Mouse (Mus musculus): Measurements from ENCODE around the gene Rnf43. TPM values are rescaled to one million over a fixed set of nuclear protein-coding genes. Genes with fewer than 3 reads are reported as not detected.

Gene Rnf43
- polyA plus RNA-seq, 1 experiment from 2014 or later, result 4.4 TPM

GRCm38 (mm10) chr11:87722168-87722567 lies 59.6 kb downstream of the Rnf43 start:
- Histone ChIP-seq H3K4me3 (no peak overlapping the region), H3K4me1 (peaks cover 18% of the 10 kb centered on the region), H3K27ac (no peak overlapping the region), H3K9ac (no peak overlapping the region), H3K4me2 (replicated peaks) (no peak overlapping the region), H3K36me3 (no peaks in the 10 kb centered on the region), H3K27me3 (no peaks in the 10 kb centered on the region), H3K9me3 (replicated peaks) (no peaks in the 10 kb centered on the region)
- 85% methylated on average over 3 of the region's 3 CpGs for WGBS
- ATAC-seq (ENCODE audit: low FRiP score), result no peak

GRCm38 (mm10) chr11:87722891-87723290 lies 60.4 kb downstream of the Rnf43 start:
- H3K4me2 ChIP-seq (replicated peaks), result no peak overlapping the region
- H3K4me3 ChIP-seq, result no peak overlapping the region
- WGBS, result 85% methylated on average over 4 of the region's 4 CpGs
- H3K36me3 ChIP-seq, result no peaks in the 10 kb centered on the region
- ATAC-seq (ENCODE audit: low FRiP score), result no peak
- no peaks in the 10 kb centered on the region for H3K27me3 ChIP-seq
- H3K9ac ChIP-seq, result no peak overlapping the region
- H3K9me3 ChIP-seq (replicated peaks), result no peaks in the 10 kb centered on the region
- H3K4me1 ChIP-seq, result peaks cover 18% of the 10 kb centered on the region
- H3K27ac ChIP-seq, result no peak overlapping the region

DNA sequence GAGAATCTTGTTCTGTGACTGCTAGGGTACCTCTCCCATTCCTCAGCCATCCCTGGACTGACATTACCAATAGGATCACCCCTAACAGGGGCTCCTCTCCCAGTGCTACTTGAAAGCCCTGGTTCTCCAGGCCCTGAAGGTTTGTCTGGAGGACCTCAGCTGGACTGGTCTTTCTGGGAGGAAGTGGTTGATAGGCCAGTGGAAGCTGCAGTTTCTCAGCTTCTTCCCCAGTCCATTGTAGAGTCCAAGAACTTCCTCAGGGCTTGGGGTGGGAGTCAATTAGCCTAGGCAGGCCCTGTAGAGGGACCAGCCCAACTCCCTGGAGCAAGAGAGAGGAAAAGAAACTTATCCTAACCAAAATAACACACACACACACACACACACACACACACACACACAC lies 63.0 kb downstream of the Rnf43 start:
- Histone ChIP-seq H3K27me3 (no peaks in the 10 kb centered on the region), H3K4me2 (replicated peaks) (0 out of 2 replicates have a peak overlapping the region, but pooled peaks have one; percentile 5), H3K27ac (peak overlapping the region; percentile 18), H3K4me3 (no peak overlapping the region), H3K9ac (no peak overlapping the region), H3K4me1 (peaks cover 18% of the 10 kb centered on the region), H3K9me3 (replicated peaks) (no peaks in the 10 kb centered on the region), H3K36me3 (no peaks in the 10 kb centered on the region)
- ATAC-seq (ENCODE audit: low FRiP score), result no peak

DNA sequence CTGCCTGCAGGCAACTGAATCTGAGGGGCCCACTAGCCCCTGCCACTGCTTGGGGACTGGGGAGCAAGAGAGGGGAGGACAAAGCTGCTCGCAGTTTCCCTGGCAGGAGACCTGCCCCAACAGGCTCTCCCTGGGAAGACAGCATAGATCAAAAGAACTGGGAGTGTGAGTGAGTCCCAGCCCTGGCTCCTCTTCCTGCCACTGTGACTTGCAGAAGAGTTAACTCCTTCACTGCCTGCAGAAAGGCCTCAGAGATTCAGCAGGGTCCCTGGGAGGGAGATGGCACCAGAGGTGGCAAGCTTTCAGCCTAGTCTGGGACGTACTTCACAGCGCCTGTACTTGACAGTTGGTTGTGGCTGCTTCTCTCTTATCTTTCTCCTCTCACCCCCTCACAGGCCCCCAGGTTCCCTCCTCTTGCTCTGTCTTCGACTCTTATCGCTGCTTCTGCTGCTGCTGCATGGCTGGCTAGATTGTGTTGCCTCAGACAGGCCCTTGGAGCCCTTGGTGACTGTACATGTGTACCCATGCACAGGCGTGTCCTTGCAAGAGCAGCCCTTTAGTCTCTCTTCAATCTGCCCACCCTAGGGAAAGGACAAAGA lies 63.5 kb downstream of the Rnf43 start:
- peak overlapping the region; percentile 18 for H3K27ac ChIP-seq
- peaks cover 18% of the 10 kb centered on the region for H3K4me1 ChIP-seq
- H3K36me3 ChIP-seq, result no peaks in the 10 kb centered on the region
- H3K9ac ChIP-seq, result 0 out of 2 replicates have a peak overlapping the region, but pooled peaks have one; percentile 28
- no peaks in the 10 kb centered on the region; the same call in 1 of the 2 replicates for H3K27me3 ChIP-seq
- no peak for ATAC-seq (ENCODE audit: low FRiP score)
- no peak overlapping the region for H3K4me3 ChIP-seq
- 0 out of 2 replicates have a peak overlapping the region, but pooled peaks have one; percentile 5 for H3K4me2 ChIP-seq (replicated peaks)
- no peaks in the 10 kb centered on the region for H3K9me3 ChIP-seq (replicated peaks)
- 33% methylated on average over 6 of the region's 6 CpGs for WGBS

- ATAC-seq (ENCODE audit: low FRiP score), result no peak
- Histone ChIP-seq H3K4me3 (no peak overlapping the region), H3K36me3 (no peaks in the 10 kb centered on the region), H3K4me2 (replicated peaks) (no peak overlapping the region), H3K9me3 (replicated peaks) (no peaks in the 10 kb centered on the region), H3K9ac (no peak overlapping the region), H3K27ac (no peak overlapping the region), H3K4me1 (peaks cover 18% of the 10 kb centered on the region), H3K27me3 (peaks cover under 1% of the 10 kb centered on the region; the same call in 1 of the 2 replicates)
- WGBS, result 62% methylated on average over 11 of the region's 11 CpGs
Measured at GRCm38 (mm10) chr11:87727021-87727420, 64.5 kb downstream of the Rnf43 start.

- no peak for ATAC-seq (ENCODE audit: low FRiP score)
- Histone ChIP-seq H3K4me2 (replicated peaks) (no peak overlapping the region), H3K9me3 (replicated peaks) (no peaks in the 10 kb centered on the region), H3K4me1 (peaks cover 18% of the 10 kb centered on the region), H3K9ac (no peak overlapping the region), H3K4me3 (no peak overlapping the region), H3K27ac (no peak overlapping the region), H3K36me3 (no peaks in the 10 kb centered on the region), H3K27me3 (peaks cover 4% of the 10 kb centered on the region; the same call in 1 of the 2 replicates)
- WGBS, result 70% methylated on average over 4 of the region's 4 CpGs
Measured at GRCm38 (mm10) chr11:87727471-87727870, 64.9 kb downstream of the Rnf43 start.

DNA sequence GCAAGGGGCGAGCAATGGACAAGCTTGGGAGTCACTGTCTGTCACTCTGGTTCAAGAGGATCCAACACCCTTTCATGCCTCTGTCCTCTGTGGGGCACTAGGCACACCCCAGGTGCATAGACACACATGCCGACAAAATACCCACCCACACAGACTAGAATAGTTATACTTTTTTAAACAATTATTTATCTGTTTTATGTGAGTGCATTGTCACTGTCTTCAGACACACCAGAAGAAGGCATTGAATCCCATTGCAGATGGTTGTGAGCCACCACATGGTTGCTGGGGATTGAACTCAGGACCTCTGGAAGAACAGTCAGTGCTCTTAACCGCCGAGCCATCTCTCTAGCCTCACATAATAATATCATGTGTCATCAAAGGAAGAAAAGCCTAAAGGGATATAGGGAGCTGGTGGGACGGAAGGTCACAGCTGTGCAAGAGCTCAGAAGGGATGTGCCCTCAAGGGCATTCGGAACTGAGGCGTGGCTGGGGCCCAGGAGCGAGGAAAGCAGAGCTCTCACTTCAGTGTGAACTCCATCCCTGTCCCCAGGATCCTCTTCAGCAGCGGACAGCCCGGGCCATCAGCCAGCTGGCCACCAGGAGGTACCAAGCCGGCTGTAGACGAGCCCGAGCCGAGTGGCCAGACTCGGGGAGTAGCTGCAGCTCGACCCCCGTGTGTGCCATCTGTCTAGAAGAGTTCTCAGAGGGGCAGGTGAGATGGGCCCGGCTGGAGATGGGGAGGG lies 66.5 kb downstream of the Rnf43 start:
- Histone ChIP-seq H3K27me3 (peaks cover 7% of the 10 kb centered on the region; the same call in 1 of the 2 replicates), H3K36me3 (no peaks in the 10 kb centered on the region), H3K9me3 (replicated peaks) (no peaks in the 10 kb centered on the region), H3K4me2 (replicated peaks) (no peak overlapping the region), H3K27ac (no peak overlapping the region), H3K4me1 (peaks cover 27% of the 10 kb centered on the region), H3K4me3 (no peak overlapping the region), H3K9ac (no peak overlapping the region)
- whole genome bisulfite sequencing, result 68% methylated on average over 18 of the region's 18 CpGs
- no peak for ATAC-seq (ENCODE audit: low FRiP score)

DNA sequence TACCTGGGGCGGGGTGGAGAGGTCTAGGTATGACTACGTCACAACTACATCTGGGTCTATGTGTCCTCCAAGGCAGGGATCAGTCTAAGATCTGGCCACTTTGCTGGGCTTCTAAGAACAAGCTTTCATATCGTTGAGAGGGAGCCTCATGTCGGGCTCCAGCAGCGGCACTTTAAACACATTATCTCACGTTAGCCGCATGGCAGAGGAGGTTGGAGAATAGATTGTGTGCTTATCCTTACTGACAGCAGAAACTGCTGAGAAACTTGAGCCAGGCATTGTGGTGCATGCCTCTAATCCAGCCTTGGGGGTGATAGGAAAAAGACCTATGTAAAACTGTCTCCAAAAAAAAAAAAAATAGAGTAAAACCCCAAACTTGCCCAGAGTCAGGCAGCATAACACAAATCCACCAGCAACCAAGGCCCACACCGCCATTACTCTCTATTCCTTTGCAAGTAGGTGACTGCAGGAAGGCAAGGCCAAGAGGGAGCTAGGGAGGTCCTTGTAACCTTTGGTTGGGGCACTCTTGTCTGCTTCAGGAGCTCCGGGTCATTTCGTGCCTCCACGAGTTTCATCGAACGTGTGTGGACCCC lies 67.2 kb downstream of the Rnf43 start:
- 89% methylated on average over 13 of the region's 13 CpGs for WGBS

DNA sequence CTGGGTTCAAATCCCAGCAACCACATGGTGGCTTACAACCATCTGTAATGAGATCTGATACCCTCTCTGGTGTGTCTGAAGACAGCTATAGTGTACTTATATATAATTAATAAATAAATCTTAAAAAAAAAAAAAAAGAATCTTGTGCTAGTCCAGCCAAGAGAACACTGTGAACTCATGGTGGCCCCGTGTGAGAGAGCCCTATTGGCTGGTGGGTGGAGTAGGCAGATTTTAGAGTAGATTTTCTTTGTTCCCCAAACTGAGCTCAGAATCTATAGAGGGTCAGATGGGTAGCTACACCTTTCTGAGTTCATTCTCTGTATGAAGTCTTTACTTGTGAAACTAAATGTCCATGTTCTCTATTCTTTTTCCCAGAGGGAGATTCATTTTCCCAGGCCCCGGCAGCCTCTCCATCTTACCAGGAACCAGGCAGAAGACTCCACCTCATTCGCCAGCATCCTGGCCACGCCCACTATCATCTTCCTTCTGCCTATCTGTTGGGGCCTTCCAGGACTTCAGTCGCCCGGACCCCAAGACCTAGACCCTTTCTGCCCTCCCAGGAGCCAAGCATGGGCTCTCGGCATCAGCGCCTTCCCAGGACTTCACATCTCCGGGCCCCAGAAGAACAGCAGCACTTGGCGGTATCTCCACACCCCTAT lies 68.3 kb downstream of the Rnf43 start:
- peaks cover 26% of the 10 kb centered on the region for H3K4me1 ChIP-seq
- WGBS, result 80% methylated on average over 10 of the region's 10 CpGs
- no peaks in the 10 kb centered on the region for H3K36me3 ChIP-seq

More for the DNA sequence above, 67.2 kb downstream of the Rnf43 start:
- no peak overlapping the region for H3K27ac ChIP-seq
- H3K4me1 ChIP-seq, result peaks cover 32% of the 10 kb centered on the region
- no peak overlapping the region for H3K9ac ChIP-seq
- H3K4me3 ChIP-seq, result no peak overlapping the region
- no peak overlapping the region for H3K4me2 ChIP-seq (replicated peaks)
- no peaks in the 10 kb centered on the region for H3K36me3 ChIP-seq
- peaks cover 12% of the 10 kb centered on the region for H3K27me3 ChIP-seq
- ATAC-seq (ENCODE audit: low FRiP score), result no peak
- H3K9me3 ChIP-seq (replicated peaks), result no peaks in the 10 kb centered on the region

DNA sequence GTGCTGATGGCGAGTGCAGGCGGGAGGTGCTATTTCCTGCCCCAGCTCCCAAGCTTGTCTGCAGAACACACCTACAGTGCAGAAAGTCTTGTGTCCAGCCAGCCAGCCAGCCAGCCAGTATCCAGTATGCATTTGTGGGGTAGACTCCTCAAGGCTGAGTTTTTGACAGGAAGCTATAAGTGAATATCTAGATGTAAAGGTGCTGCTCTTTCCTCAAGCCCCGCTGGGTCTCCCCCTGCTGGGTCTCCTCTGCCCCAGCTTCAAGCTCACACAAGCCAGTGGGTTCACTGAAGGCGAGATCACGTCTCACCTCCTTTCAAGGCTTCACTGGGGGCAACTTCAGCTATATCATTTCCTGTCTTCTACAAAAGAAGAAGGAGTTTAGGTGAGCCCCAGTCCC lies 71.8 kb downstream of the Rnf43 start:
- WGBS, result 48% methylated on average over 5 of the region's 5 CpGs
- no peaks in the 10 kb centered on the region for H3K9me3 ChIP-seq (replicated peaks)
- peaks cover 17% of the 10 kb centered on the region for H3K27me3 ChIP-seq
- peak overlapping the region; percentile 45 for H3K4me2 ChIP-seq (replicated peaks)
- no peaks in the 10 kb centered on the region for H3K36me3 ChIP-seq
- H3K9ac ChIP-seq, result peak overlapping the region; percentile 44; the same call in 1 of the 2 replicates
- no peak for ATAC-seq (ENCODE audit: low FRiP score)
- H3K4me1 ChIP-seq, result peaks cover 25% of the 10 kb centered on the region
- no peak overlapping the region; the same call in 1 of the 2 replicates for H3K27ac ChIP-seq
- H3K4me3 ChIP-seq, result no peak overlapping the region

More for the DNA sequence above, 68.3 kb downstream of the Rnf43 start:
- H3K9ac ChIP-seq, result no peak overlapping the region
- H3K4me3 ChIP-seq, result no peak overlapping the region
- no peak for ATAC-seq (ENCODE audit: low FRiP score)
- H3K4me2 ChIP-seq (replicated peaks), result no peak overlapping the region
- H3K27ac ChIP-seq, result no peak overlapping the region
- H3K27me3 ChIP-seq, result peaks cover 17% of the 10 kb centered on the region
- no peaks in the 10 kb centered on the region for H3K9me3 ChIP-seq (replicated peaks)

DNA sequence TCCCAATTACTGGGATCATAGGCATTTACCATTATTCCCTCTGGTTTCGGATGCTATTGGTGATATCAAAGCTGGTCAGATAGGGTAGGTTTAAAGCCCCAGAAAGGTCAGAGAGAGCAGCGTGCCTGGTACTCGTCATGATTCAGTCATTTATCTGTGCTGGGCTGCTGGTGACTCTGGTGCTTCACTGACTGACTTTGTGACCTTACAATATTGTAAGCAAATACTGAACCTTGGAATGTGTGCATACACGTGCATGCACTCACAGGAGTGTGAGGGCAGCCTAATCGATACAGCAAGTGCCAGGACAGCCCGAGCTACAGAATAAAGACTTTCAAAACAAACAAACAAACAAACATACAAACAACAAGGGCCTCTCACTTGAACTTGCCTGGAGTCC lies 73.2 kb downstream of the Rnf43 start:
- H3K36me3 ChIP-seq, result peaks cover 10% of the 10 kb centered on the region
- WGBS, result 83% methylated on average over 6 of the region's 6 CpGs
- no peak overlapping the region for H3K4me3 ChIP-seq
- no peak overlapping the region for H3K9ac ChIP-seq
- H3K4me2 ChIP-seq (replicated peaks), result no peak overlapping the region
- ATAC-seq (ENCODE audit: low FRiP score), result no peak
- H3K27me3 ChIP-seq, result peaks cover 17% of the 10 kb centered on the region
- H3K4me1 ChIP-seq, result peaks cover 25% of the 10 kb centered on the region
- H3K27ac ChIP-seq, result no peak overlapping the region
- no peaks in the 10 kb centered on the region for H3K9me3 ChIP-seq (replicated peaks)

DNA sequence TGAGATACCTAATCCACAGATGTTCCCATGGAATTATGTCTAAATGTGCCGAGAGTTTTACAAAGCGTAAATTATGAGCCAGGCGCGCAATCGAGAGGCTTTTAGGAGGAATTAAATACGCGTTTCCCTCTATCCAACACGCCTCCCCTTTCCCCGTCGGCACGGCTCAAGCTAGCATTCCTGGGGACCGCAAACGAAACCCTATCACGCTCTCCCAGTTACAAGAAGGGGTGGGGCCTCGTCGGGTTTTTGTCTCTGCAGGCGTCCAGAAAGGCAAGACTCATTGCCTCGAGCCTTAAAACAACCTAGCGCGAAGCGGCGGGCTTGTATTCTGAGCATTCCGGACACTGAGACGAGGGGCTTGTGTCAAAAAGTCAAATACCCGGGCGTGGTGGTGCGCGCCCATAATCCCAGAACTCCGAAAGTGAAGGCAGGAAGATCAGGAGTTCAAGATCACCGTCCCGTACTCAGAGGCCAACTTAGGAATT lies 74.2 kb downstream of the Rnf43 start:
- Histone ChIP-seq H3K27ac (peak overlapping the region; percentile 75), H3K9me3 (replicated peaks) (no peaks in the 10 kb centered on the region), H3K4me2 (replicated peaks) (peak overlapping the region; percentile 82), H3K4me1 (peaks cover 25% of the 10 kb centered on the region), H3K4me3 (peak overlapping the region; percentile 69), H3K27me3 (peaks cover 17% of the 10 kb centered on the region), H3K9ac (peak overlapping the region; percentile 67), H3K36me3 (peaks cover 14% of the 10 kb centered on the region)
- peak; percentile 55 for ATAC-seq (ENCODE audit: low FRiP score)
- WGBS, result 2% methylated on average over 31 of the region's 31 CpGs
